Mouse (Mus musculus) stomach, embryonic 16.5 days (tissue): ENCODE results near the gene S100a6. TPM values are rescaled to one million over a fixed set of nuclear protein-coding genes. Genes with fewer than 3 reads are reported as not detected.
A peak's percentile ranks its signal among the peaks of the same experiment; 100 is the strongest.

Experiments used
- ATAC-seq: fragments of 200-750 bp; cut with Nextera tagmentation; 2 replicates; pipeline ENCODE4 v1.8.0; 2017; ENCODE audit warnings: moderate number of reproducible peaks, moderate TSS enrichment; ENCODE audit not compliant: insufficient read depth, low FRiP score
- H3K27ac ChIP-seq: fragments of 300-500 bp; sonication (generic); 2 replicates; pipeline ENCODE4 v1.5.1; 2014; ENCODE audit warnings: low read length
- H3K27me3 ChIP-seq: fragments of 300-500 bp; sonication (generic); 2 replicates; pipeline ENCODE4 v1.6.1; 2014; ENCODE audit warnings: low read length, control low read depth, mixed read lengths; ENCODE audit not compliant: control insufficient read depth, insufficient read depth
- H3K36me3 ChIP-seq: fragments of 300-500 bp; sonication (generic); 2 replicates; pipeline ENCODE4 v1.6.1; 2014; ENCODE audit warnings: low read length; ENCODE audit not compliant: control insufficient read depth, insufficient read depth
- H3K4me1 ChIP-seq: fragments of 300-500 bp; sonication (generic); 2 replicates; pipeline ENCODE4 v1.6.1; 2014; ENCODE audit warnings: low read length, control low read depth, mixed read lengths; ENCODE audit not compliant: control insufficient read depth, insufficient read depth
- H3K4me2 ChIP-seq: fragments of 300-500 bp; sonication (generic); 2 replicates; pipeline ENCODE4 v1.6.1; 2014; ENCODE audit warnings: low read depth, low read length, mixed read lengths
- H3K4me3 ChIP-seq: fragments of 300-500 bp; sonication (generic); replicated peaks from 2 replicates; pipeline ENCODE4 v1.5.1; 2014; ENCODE audit warnings: mild to moderate bottlenecking, low read length
- H3K9ac ChIP-seq: fragments of 300-500 bp; sonication (generic); 2 replicates; pipeline ENCODE4 v1.6.1; 2014; ENCODE audit warnings: low read length
- H3K9me3 ChIP-seq: fragments of 300-500 bp; sonication (generic); replicated peaks from 2 replicates; pipeline ENCODE4 v1.6.1; 2016; ENCODE audit warnings: low read length, control low read depth; ENCODE audit not compliant: control insufficient read depth
- WGBS: fragments of 180-500 bp; shearing (Covaris S2); extraction: QIAGEN DNeasy Blood & Tissue Kit; methylation state at CpG from one replicate; pipeline ENCODE4 v1.1.7; 2014; 5-methylcytosine and 5-hydroxymethylcytosine counted together
- polyA plus RNA-seq: library from polyadenylated mRNA; unstranded; fragments of >200 nt; fragmentation: Nextera tagmentation; extraction: Ambion mirVana; gene quantifications from 2 replicates; pipeline ENCODE4 v1.2.1, GENCODE M21; 2015

Gene S100a6
- polyA plus RNA-seq, 1 experiment from 2014 or later, result 820 TPM

DNA sequence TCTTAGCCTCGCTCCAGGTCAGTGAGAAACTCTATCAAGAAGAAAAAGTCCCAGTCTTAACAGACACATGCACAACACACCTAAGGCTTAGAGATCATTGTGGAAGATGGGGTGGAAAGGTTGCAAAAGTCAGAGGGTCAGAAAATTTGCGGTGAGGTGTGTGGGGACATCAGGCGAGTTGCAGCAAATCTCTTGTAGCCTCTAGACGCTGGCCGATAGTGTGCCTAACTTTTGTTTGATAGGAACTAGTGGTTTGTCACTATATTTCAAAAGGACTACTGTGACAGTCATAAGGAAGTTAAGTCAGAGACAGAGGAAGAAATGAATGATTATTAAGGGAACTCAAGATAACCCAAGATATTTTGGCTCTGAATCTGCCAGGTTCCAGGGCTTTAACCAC lies 14.7 kb downstream of the S100a6 start:
- Histone ChIP-seq H3K4me3 (no peak overlapping the region), H3K27ac (peak overlapping the region; percentile 94), H3K9me3 (no peaks in the 10 kb centered on the region), H3K27me3 (no peaks in the 10 kb centered on the region), H3K4me2 (peak overlapping the region; percentile 7; the same call in 1 of the 2 replicates), H3K36me3 (no peaks in the 10 kb centered on the region), H3K4me1 (peaks cover 22% of the 10 kb centered on the region), H3K9ac (peak overlapping the region; percentile 44; the same call in 1 of the 2 replicates)
- no peak for ATAC-seq
- WGBS, result 80% methylated on average over 5 of the region's 5 CpGs

GRCm38 (mm10) chr3:90627807-90628206 lies 15.1 kb downstream of the S100a6 start:
- WGBS, result 59% methylated on average over 4 of the region's 4 CpGs
- H3K4me3 ChIP-seq, result no peak overlapping the region
- ATAC-seq, result no peak
- 0 out of 2 replicates have a peak overlapping the region, but pooled peaks have one; percentile 94 for H3K27ac ChIP-seq
- H3K36me3 ChIP-seq, result no peaks in the 10 kb centered on the region
- H3K4me1 ChIP-seq, result peaks cover 22% of the 10 kb centered on the region
- no peaks in the 10 kb centered on the region for H3K9me3 ChIP-seq
- no peaks in the 10 kb centered on the region for H3K27me3 ChIP-seq
- no peak overlapping the region for H3K9ac ChIP-seq
- no peak overlapping the region for H3K4me2 ChIP-seq

GRCm38 (mm10) chr3:90629298-90629697 lies 16.6 kb downstream of the S100a6 start:
- Histone ChIP-seq H3K27me3 (no peaks in the 10 kb centered on the region), H3K4me2 (no peak overlapping the region), H3K9me3 (no peaks in the 10 kb centered on the region), H3K36me3 (no peaks in the 10 kb centered on the region), H3K4me1 (peaks cover 8% of the 10 kb centered on the region), H3K4me3 (no peak overlapping the region), H3K27ac (peak overlapping the region; percentile 30; the same call in 1 of the 2 replicates), H3K9ac (no peak overlapping the region)
- 72% methylated on average over 2 of the region's 2 CpGs for WGBS
- ATAC-seq, result peak; percentile 38

GRCm38 (mm10) chr3:90631984-90632383 lies 19.3 kb downstream of the S100a6 start:
- Histone ChIP-seq H3K36me3 (no peaks in the 10 kb centered on the region), H3K9me3 (no peaks in the 10 kb centered on the region), H3K4me1 (no peaks in the 10 kb centered on the region; the same call in 1 of the 2 replicates), H3K27me3 (no peaks in the 10 kb centered on the region), H3K9ac (no peak overlapping the region), H3K4me2 (no peak overlapping the region), H3K4me3 (no peak overlapping the region), H3K27ac (no peak overlapping the region)
- no peak for ATAC-seq
- 78% methylated on average over 2 of the region's 2 CpGs for WGBS

GRCm38 (mm10) chr3:90638511-90639275 lies 26.0 kb downstream of the S100a6 start:
- H3K4me1 ChIP-seq, result no peaks in the 10 kb centered on the region
- H3K9ac ChIP-seq, result no peak overlapping the region
- no peaks in the 10 kb centered on the region for H3K9me3 ChIP-seq
- H3K36me3 ChIP-seq, result no peaks in the 10 kb centered on the region
- H3K4me2 ChIP-seq, result no peak overlapping the region
- WGBS, result 33% methylated on average over 1 of the region's 1 CpGs
- no peaks in the 10 kb centered on the region for H3K27me3 ChIP-seq
- H3K4me3 ChIP-seq, result no peak overlapping the region
- H3K27ac ChIP-seq, result no peak overlapping the region
- ATAC-seq, result no peak

- Histone ChIP-seq H3K4me1 (no peaks in the 10 kb centered on the region), H3K9ac (no peak overlapping the region), H3K36me3 (no peaks in the 10 kb centered on the region), H3K4me3 (no peak overlapping the region), H3K27me3 (no peaks in the 10 kb centered on the region), H3K4me2 (no peak overlapping the region), H3K9me3 (no peaks in the 10 kb centered on the region), H3K27ac (no peak overlapping the region)
- no peak for ATAC-seq
- WGBS, result 53% methylated on average over 7 of the region's 7 CpGs
Observed at GRCm38 (mm10) chr3:90639511-90640154, 27.0 kb downstream of the S100a6 start.

- Histone ChIP-seq H3K27ac (no peak overlapping the region), H3K4me1 (no peaks in the 10 kb centered on the region), H3K36me3 (no peaks in the 10 kb centered on the region), H3K27me3 (no peaks in the 10 kb centered on the region), H3K4me3 (no peak overlapping the region), H3K9ac (no peak overlapping the region), H3K4me2 (no peak overlapping the region), H3K9me3 (no peaks in the 10 kb centered on the region)
- ATAC-seq, result no peak
- 79% methylated on average over 7 of the region's 7 CpGs for WGBS
Observed at GRCm38 (mm10) chr3:90640981-90641380, 28.3 kb downstream of the S100a6 start.

DNA sequence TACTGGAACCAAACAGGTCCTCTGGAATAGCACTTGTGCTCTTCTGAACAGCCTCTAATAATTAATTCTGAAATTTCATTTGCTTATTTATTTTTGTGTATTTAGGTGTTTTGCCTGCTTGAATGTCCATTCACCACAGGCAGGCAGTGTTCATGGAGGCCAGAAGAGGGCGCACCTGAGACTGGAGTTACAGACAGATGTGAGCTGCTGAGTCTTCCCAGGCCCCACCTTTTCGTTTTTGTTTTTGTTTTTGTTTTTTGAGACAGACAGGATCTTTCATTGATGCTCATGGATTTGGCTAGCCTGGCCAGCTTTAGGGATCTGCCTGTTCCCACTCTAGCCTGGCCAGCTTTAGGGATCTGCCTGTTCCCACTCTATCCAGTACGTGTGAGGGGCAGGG lies 31.5 kb downstream of the S100a6 start:
- H3K9me3 ChIP-seq, result no peaks in the 10 kb centered on the region
- no peak overlapping the region for H3K4me3 ChIP-seq
- no peak for ATAC-seq
- H3K4me1 ChIP-seq, result no peaks in the 10 kb centered on the region
- H3K4me2 ChIP-seq, result no peak overlapping the region
- no peaks in the 10 kb centered on the region for H3K27me3 ChIP-seq
- no peaks in the 10 kb centered on the region for H3K36me3 ChIP-seq
- H3K27ac ChIP-seq, result no peak overlapping the region
- no peak overlapping the region for H3K9ac ChIP-seq
- 54% methylated on average over 3 of the region's 3 CpGs for WGBS

DNA sequence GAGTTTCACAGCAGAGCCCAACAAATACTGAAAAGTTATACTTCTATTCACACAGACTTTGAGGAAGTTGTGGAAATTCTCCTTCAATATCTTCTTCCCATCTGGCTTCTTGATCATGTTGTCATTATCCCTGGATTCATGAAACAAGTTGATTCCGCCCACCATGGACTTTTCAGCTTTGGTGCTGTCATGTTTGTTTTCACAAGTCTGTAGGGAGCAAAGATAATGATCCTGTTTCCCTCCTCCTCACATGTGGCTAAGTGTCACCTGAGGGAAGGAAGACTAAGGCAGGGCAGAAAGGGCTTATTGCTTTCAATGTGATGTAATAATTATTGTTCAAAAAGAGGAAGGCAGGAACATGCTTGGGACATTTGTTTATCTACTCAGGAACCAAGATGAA lies 34.6 kb downstream of the S100a6 start:
- Histone ChIP-seq H3K4me3 (no peak overlapping the region), H3K27me3 (no peaks in the 10 kb centered on the region), H3K9me3 (no peaks in the 10 kb centered on the region), H3K9ac (no peak overlapping the region), H3K27ac (no peak overlapping the region), H3K4me1 (no peaks in the 10 kb centered on the region), H3K4me2 (no peak overlapping the region), H3K36me3 (no peaks in the 10 kb centered on the region)
- ATAC-seq, result no peak
- WGBS, result 59% methylated on average over 1 of the region's 1 CpGs
